Mouse (Mus musculus) activated CD4-positive, CD25-positive, alpha-beta regulatory T cell, adult 9 weeks (primary cell): Measurements from ENCODE around the gene Sestd1. TPM values are rescaled to one million over a fixed set of nuclear protein-coding genes. Genes with fewer than 3 reads are reported as not detected.

Experiments
- polyA plus RNA-seq: library from polyadenylated mRNA; unstranded; fragments of 100-300 nt; shearing (Covaris generic); gene quantifications from one replicate; pipeline ENCODE4 v1.2.1, GENCODE M21; 2017

Gene Sestd1
- polyA plus RNA-seq, result 0.21 TPM

DNA sequence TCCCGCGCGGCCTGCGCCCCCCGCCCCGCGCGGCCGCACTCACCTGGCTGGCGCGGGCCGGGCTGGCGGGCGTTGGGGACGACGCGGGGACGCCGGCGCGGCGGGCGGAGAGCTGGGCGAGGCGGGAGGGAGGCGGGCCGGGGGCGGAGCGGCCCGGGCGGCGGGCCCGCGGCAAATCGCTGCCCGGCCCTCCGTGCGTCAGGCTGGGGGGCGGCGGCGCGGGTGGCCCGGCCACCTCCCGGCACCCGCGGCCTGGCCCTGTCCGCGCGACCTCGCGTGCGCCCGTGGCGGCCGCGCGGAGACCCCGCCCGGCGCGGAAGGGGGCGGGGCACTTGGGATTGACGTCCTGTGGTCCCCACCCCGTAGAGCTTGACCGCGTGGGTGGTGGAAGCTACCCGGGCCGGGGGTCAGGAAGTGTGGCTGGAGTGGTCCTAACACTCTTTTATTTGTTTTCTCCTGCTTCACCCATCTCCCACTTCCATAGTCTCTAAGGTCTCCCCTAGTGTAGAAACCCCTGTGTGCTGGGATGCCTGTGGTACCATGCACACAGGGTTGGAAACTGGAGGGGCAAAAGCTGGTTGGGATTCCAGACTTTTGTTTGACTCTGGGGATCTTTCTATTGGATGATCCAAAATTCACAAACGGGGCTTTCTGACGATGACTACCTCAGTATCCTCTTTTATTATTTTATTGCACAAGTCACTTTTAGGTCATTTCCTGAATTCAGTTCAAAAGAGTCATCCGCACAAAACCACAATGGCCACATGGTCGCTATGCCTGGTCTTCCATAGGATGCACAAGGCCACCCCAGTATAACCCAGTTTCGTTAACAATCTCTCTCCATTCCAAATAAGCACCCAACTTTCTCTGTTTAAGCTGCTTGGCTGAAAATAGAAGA lies at the start of gene Sestd1:
Gene Sestd1, minus strand, starts transcription at position 81 of the 898 bp plus-strand sequence.

DNA sequence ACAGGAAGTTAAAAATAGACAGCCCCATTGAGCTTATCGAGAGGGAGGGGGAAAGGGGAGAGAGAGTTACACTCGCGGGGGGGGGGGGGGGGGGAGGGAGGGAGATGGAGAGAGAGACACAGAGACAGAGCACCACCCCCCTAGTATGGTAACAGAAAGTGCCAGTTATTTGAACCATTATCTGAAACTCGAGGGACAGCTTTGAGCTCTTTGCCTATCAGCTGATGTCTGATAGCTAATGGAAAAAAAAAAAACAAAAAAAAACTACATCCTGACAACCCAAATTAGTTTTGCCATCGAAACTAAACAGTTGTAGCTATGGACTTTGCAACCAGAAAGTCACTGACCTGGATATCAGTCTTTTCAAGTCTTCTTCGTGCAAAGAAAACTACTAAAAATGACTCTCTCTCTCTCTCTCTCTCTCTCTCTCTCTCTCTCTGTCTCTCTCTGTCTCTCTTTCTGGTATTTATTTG lies 109.7 kb downstream of the Sestd1 start, which contains the start of gene Ccdc141:
Gene Ccdc141, minus strand, starts transcription at position 4 of the 473 bp plus-strand sequence.

Other genes starting within 250 kb of the Sestd1 start
- gene Ccdc141, start 110.0 kb downstream of the Sestd1 start, polyA plus RNA-seq, result 1.6 TPM